Mouse (Mus musculus) C2C12 (cell line): ENCODE data around the gene Grm4. TPM values are rescaled to one million over a fixed set of nuclear protein-coding genes. Genes with fewer than 3 reads are reported as not detected.

ENCODE experiments used
- H3K27me3 ChIP-seq: one replicate; pipeline ENCODE4 v1.6.1; 2011; ENCODE audit not compliant: control insufficient read depth, insufficient read depth, insufficient read length
- H3K36me3 ChIP-seq: one replicate; pipeline ENCODE4 v1.6.1; 2011; ENCODE audit not compliant: control insufficient read depth, insufficient read depth
- H3K4me3 ChIP-seq: one replicate; pipeline ENCODE4 v1.5.1; 2011; ENCODE audit warnings: mild to moderate bottlenecking, control low read depth; ENCODE audit not compliant: poor library complexity, insufficient read depth, severe bottlenecking
- H3K79me2 ChIP-seq: one replicate; pipeline ENCODE4 v1.6.1; 2011; ENCODE audit not compliant: control insufficient read depth, insufficient read depth
- H3K79me3 ChIP-seq: one replicate; pipeline ENCODE4 v1.6.1; 2011; ENCODE audit warnings: low read depth, control low read depth
- H3ac ChIP-seq: one replicate; pipeline ENCODE3; 2011; ENCODE audit warnings: low read depth; ENCODE audit not compliant: control insufficient read depth, insufficient read length
- CEBPB ChIP-seq: IDR thresholded peaks from one replicate; pipeline ENCODE4 v1.6.1; 2011; ENCODE audit warnings: low read depth, mild to moderate bottlenecking, control low read depth, moderate library complexity
- CTCF ChIP-seq: IDR thresholded peaks from one replicate; pipeline ENCODE4 v1.5.1; 2011; ENCODE audit not compliant: control insufficient read depth, insufficient read depth, insufficient read length
- MAX ChIP-seq: IDR thresholded peaks from one replicate; pipeline ENCODE4 v1.6.1; 2011; ENCODE audit warnings: mild to moderate bottlenecking, control low read depth
- USF1 ChIP-seq: IDR thresholded peaks from one replicate; pipeline ENCODE4 v1.6.1; 2011; ENCODE audit warnings: low read depth, mild to moderate bottlenecking, control low read depth, moderate library complexity
- polyA plus RNA-seq: library from polyadenylated mRNA; unstranded; fragments of >200 nt; fragmentation: generic; extraction: Trizol; gene quantifications from one replicate; pipeline ENCODE4 v1.2.1, GENCODE M21; 2012; ENCODE audit warnings: missing spikeins

Gene Grm4
- polyA plus RNA-seq, 1 experiment, result not detected

- H3K79me2 ChIP-seq, result no peaks in the 10 kb centered on the region
- H3K36me3 ChIP-seq, result no peaks in the 10 kb centered on the region
- H3K27me3 ChIP-seq, result peaks cover 56% of the 10 kb centered on the region
- no peak overlapping the region for H3K4me3 ChIP-seq
- no peak for TF ChIP-seq CTCF
- no peak for TF ChIP-seq MAX
- no peak for TF ChIP-seq USF1
- no peak for TF ChIP-seq CEBPB
- no peaks in the 10 kb centered on the region for H3K79me3 ChIP-seq
- no peak overlapping the region for H3ac ChIP-seq
Measured at GRCm38 (mm10) chr17:27375551-27375950, 145.7 kb downstream of the Grm4 start.

Other genes with a start within 250 kb of the Grm4 start
- gene Hmga1, start 35.1 kb upstream of the Grm4 start, polyA plus RNA-seq, result 397 TPM
- gene AI413582, start 44.4 kb upstream of the Grm4 start, polyA plus RNA-seq, result 37.9 TPM
- gene Nudt3, start 102.1 kb upstream of the Grm4 start, polyA plus RNA-seq, result 123 TPM
- not detected for gene RPS10-NUDT3, start 113.8 kb upstream of the Grm4 start, polyA plus RNA-seq
- 4,498 TPM for gene Rps10, start 115.3 kb upstream of the Grm4 start, polyA plus RNA-seq
- not detected for gene Pacsin1, start 134.1 kb upstream of the Grm4 start, polyA plus RNA-seq
- not detected for gene Spdef, start 207.6 kb upstream of the Grm4 start, polyA plus RNA-seq